Mouse (Mus musculus): ENCODE data around the gene Fbxl13.

The Fbxl13 gene

DNA sequence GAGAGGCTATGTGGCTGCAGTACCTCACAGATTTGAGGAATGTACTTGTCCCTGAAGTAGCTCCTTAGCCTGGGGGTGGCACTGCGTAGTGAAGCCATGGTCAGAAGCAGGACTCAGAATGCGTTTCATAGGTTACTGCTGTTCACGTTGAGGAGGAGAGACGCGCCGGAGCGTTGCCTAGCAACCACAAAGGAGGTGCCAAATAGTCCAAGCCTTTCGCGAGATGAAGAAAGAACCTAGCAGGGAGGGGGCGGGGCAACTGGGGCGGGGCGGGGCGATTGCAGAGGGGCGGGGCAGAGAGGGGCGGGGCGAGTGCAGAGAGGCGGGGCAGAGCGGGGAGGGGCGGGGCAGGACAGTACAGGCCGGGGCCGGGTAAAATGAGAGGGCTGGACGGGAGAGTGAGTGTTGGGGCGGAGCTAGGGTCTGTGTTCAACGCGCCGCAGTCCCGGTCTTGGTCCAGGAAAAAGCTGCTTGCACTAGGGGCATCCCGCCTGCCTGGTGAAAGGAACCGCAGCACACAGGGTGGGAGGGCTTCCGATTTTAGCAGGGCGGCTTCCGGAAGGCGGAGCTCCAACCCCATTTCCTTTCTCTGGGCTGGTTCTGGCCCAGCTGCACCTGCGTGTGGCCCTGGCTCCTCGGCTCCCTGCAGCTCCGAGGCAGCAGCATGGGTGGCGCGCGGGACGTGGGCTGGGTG, at the start of gene Fbxl13, which contains the start of gene Armc10:
Fbxl13 (minus strand) TSS at position 196 of the 694 bp plus-strand sequence.
Armc10 (plus strand) TSS at position 375 of the 694 bp plus-strand sequence.
- DNase-seq = peak; percentile 86

DNA sequence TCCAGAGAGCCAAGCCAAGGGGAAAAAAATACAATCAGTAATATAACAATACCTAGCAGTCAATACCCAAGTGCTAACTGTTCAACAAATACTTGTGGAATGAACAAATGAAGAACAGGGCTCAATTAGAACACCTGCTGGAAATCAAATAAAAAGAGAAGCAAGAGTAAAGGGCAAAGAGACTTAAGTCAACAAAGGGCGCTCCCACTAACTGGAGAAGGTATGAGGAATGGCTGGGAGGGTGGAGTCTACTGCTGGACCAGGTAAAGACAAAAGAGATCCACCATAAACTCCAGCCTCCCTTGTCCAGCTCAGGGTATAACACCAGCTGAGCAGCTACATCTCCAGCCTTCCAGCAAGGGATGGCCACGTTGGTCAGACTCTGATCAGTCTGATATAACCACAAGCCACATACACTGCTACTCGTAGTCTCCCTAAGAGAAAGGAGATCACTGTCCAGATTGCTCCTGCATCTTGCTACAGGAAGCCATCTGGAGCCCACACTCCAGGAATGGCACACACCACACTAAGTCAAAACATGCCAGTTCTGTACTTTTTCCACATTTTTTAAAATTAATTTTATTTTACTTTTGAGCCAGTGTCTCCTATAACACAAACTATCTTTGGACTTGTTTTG, 49.5 kb upstream of the Fbxl13 start:
- no peak for DNase-seq

DNA sequence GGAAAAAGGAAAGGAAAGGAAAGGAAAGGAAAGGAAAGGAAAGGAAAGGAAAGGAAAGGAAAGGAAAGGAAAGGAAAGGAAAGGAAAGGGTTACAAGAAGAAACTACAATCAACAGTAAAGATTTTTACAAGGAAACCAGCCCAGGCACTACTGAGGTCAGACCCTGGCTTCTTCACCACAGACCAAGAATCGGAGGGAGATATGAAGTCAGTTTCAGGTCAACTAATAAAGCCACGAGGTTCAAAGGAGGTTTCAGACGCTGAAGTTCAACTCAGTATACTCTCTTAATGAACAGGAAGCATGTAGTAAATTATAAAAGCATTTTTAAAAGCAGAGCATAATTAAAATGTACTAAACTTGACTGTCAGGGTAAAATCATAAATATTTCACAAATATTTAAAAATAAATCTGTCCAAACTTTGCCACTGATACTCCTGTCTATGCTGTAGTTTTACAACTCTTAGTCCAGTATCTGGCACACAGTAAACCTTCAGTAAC, 48.0 kb upstream of the Fbxl13 start:
- DNase-seq = no peak

DNA sequence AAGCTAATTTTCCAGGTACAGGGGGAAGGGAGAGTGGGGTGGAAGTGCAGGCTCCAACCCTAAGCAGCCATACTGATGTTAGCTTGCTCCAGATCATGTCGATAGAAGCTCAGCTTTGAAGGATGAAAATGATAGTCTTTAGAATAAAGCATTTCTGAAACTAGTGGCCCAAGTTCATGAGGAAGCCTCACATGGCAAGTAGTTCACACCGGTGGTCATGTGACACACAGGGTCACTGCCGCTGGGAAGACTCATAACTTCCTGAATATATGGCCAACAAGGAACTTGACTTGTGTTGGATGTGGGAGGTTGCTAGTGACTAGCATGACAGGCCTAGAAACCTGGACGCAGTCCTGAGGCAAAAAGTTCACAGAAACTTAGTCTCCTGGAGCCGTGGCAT, 46.8 kb upstream of the Fbxl13 start:
- DNase-seq = no peak

DNA sequence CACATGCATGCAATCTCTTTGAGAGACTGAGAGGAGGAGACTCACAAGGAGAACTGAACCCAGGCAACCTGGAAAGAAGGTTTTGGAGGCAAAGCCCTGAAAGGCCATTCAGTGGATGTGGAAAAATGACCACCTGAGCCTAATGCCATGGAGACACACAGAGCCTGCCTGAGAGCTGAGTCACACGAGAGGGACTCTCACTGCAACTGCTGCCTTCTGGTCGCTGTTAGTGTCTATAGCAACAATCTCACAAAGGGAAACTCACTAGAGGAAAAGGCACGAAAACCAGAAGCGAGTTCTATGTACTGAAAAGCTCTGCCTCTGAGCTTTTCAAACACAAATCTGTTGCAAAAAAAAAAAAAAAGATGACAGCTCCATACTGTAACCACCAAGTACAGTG, 41.6 kb upstream of the Fbxl13 start:
- DNase-seq = no peak

DNA sequence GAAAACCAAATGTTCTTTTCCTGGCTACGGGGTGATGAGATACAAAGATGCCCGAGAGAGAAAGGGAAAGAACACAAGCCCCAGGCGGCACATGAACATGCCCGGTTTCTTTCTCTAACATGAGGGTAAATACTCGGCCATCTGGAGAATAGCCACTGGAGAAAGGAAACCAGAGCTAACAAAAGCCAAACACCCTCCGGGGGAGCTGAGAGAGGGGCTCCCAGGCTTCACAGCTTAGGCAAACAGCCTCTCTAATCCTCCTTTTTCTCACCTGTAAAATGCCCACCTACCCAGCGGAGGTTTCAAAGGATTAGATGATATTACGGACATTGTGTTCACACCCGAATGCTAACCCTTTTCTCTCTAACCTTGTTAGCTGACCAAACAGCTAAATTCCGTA, 39.6 kb upstream of the Fbxl13 start:
- DNase-seq = no peak

DNA sequence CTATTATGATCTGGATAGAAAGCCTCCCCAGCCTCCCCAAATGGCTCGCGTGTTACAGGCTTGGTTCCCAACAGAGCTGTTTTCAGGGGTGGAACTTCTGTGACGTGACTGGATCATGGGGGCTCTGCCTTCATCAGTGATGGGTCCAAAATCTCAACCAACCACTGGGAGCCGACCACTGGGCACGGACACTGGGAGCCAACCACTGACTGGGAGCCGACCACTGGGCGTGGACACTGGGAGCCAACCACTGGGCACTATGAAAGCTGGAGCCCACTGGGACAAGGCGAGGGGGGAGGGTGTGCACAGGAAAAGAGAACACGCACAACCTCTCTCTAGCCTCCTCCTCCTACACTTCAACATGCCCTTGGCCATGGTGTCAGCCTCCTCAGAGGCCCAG, 38.4 kb upstream of the Fbxl13 start:
- no peak for DNase-seq

DNA sequence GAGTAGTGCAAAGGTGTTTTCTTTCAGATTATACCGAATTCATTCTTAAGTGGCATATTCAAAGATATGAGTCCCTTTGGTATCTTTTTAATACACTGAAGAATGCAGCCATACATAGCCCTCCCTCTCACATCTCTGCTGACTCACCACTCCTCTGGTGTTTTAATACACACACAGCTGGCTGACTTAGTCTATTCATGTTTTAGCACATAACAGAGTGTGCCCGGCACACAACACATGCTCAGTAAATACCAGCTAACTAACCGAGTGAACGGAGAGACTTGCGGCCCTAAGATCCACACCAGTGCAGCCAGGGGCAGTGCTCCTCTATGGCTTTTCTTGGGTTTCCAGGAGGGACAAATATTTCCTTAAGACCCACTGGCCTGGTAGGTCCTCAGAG, 35.5 kb upstream of the Fbxl13 start:
- no peak for DNase-seq

DNA sequence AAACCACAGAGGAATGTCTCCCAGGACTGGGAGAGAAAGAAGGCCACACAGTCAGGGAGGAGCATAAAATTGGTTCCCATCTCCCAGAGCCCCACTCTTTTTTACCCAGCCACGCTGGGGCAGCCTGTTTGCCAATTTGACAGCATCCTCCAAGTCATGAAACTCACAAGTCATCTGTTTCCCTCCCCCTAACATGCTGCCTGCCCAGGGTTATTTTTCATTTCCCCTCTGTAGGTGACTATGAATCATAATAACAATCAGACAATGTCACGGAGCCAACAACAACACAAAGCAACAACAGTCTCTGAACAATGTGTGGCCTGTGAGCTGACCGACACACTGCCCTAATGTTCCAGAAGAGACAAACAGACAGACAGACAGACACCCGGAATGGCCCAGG, 34.6 kb upstream of the Fbxl13 start:
- DNase-seq = no peak

DNA sequence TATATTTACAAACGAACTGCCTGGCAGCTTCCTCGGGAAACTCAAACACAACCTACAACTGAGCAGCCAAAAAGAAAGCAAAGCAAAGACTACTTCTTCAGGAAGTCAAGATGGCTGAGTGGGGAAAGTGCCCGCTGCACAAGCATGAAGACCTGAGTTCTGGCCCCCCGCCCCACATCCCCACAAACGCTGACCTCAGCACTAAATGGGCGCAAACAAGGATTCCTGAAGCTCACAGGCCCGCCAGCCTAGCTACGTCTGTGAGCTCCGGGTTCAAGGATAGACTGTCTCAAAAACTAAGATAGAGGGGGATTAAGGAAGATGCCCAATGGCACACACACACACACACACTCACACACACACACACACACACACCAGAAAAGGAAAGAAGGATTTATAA, 32.9 kb upstream of the Fbxl13 start:
- no peak for DNase-seq

DNA sequence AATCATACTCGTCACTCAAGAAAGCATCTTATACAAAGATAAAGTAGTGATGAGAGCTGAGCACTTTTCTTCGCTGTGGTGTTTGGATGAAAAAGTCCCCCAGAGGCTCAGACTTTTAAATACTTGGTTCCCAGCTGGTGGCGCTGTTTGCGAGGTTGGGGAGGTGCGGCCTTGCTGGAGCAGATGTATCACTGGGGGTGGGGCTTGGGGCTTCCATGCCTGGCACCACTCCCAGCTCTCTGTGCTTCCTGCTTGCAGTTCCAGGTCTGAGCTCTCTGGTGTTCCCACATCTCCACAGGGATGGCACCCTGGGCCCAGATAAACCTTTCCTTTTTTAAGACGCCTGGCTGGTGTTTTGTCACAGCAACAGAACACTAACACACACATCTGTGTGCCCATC, 32.5 kb upstream of the Fbxl13 start:
- DNase-seq = peak; percentile 38

DNA sequence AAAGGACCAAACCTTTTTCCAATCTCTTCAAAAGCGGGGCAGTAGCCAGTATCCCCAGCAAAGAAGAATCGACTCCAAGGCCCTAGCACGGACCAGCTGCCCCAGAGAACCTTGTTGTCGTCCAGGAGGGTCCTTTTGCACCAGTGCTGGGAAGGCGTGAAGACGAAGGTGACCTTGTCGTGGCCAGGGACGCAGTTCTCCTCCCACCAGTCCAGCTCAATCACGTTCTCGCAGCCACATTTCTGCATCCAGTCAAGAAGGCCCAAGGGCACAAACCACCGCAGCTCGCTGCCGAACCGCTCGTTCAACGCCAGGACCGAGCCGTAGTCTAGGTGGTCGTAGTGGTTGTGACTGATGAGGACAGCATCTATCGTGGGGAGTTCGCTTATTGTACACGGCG, 30.1 kb upstream of the Fbxl13 start:
- DNase-seq = no peak

DNA sequence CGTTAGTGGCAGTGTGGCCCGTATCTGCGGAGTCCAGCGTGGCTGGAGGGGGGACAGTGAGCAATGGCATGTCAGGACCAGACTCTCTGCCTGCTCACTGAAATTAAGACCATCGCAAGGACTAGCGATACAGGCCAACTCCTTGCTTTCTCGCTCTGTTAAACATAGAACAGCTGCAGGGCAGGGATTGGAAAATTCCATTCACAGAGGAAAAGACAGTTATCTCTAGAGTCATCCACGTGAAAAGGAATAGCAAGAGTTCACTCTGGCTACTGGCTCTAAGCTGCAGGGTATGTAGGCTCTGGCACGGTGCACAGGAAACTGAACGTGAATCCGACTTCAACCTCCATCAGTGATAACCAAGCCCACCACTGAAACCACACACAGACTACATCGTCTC, 29.6 kb upstream of the Fbxl13 start:
- DNase-seq = no peak

DNA sequence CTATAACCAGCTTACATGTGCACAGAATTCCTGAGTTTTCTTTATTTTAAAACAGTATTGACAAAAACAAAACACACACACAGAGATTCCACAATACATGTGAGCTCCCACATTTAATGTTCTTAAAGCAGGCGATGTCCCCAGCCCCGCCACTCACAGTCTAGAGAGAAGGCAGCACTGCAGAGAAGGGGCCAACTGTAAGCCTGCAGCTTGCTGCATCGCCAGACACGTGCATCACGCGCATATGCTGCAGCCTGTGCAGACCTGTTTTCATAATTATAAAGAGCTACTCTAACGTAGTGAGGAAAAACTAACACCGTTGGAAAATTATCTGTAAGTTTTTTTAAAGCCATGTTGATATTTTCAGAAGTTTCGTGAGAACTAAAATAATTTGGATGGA, 28.3 kb upstream of the Fbxl13 start:
- no peak for DNase-seq

DNA sequence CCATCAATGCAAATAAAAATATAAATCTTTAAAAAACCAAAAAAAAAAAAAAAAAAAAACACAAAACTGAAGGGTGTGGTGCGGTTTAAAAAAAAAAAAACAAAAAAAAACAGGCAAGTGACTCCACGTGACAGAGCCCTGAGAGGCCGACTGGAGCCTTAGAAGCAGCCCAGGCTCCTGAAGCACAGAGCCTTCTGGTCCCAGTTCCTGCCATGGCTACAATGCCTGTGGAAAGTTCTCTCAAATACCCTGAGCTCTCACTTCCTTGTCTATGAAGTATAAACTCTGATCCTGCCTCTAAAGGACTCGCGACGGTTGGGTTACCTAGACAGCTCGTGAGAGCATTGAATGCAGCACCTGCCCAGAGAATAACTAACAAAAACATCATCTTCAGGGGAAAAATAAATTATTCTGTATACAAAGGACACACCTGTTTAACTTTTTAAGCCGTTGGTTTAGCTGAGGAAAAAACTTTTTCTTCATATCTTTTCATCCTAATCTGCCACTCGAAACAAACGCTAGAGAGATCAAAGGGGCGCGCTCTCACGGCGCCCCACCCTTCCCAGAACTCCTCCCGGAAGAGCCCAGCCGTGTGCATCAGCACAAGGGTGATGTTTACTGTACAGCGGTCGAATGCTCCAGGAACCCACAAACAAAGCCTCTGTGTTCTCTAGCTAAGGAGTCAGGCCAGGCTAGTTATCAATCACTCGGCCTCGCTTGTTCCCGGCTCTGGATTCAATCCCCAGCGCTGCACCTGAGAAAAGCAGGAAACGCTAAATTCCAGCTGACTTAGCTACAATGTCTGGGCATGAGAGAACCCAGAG, 27.6 kb upstream of the Fbxl13 start:
- no peak for DNase-seq

DNA sequence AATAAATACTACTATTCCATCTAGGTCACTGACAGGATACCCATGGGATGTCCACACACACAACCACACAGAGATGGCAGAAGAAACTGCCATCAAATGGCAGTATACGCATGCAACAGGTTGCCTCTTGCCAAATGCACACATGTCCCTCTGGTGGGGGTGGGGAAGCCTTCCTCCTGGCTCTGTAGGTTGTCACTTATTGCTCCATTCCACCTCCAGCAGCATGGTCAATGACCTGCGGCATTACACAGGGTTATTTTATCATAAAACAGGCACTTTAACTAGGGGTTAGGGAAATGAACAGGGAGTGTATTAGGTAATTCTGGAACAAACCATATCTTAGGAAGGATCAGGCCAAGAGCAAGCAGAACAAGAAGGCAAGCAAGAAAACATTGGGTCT, 23.9 kb upstream of the Fbxl13 start:
- no peak for DNase-seq

DNA sequence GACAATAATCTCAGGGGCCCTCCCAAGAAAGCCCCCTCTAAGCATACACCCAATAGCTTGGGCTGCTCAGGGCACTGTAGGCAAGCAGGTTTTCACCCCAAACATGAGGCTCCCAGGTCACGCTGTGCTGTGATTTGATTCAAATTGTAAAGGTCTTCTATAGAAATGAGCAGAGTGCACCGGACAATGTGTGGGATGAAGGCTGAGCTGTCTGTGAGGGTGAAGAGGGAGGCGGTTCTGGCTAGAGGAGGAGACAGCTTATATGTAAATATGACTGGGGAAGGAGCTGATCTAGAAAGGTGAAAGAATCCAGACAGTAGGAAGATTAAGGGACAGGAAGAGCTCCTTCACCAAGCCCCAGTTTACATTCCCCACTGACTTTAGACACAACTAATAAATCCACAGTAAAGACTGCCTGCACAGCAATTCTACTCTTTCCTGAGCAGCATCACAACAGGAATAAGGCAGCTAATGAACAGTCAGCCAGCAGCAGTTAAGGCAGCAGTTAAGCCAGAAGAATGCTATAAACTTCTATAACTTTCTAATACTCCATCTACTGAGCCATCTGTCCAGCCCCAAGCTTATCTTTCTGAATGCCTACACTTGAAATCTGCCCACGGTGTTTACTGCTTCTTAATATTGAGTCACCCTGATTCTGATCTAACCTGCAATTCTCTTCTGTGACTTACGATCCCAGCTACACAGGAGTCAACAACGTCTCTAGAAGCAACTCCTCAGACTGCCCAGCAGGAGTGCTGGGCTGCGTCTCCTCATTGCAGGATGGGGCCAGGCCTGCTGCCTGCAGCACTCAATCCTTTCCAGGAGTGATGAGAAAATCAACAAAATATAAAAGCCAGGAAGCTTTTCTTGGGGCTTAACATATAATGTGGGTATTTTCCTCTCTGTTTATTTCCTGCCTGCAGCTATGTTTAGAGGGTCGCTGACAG, 22.0 kb upstream of the Fbxl13 start:
- no peak for DNase-seq

DNA sequence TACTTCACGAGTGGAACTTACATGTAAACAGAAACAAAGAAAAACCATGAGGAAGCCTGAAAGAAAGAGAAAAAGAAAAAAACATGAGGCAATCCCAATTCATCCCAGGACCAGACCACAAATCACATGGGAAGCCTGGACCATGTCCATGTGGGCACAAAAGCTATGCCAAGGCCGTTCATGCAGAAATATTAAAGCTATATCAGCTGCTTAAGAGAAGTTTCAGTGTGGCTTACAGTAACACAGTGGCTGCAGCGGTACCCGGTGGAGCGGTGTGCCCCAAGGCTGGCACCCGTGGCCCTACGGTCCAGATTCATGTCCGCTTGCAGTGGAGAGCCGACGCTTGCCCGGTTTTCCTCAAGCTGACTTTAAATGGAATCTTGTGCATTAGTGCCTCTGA, 17.6 kb upstream of the Fbxl13 start:
- no peak for DNase-seq

DNA sequence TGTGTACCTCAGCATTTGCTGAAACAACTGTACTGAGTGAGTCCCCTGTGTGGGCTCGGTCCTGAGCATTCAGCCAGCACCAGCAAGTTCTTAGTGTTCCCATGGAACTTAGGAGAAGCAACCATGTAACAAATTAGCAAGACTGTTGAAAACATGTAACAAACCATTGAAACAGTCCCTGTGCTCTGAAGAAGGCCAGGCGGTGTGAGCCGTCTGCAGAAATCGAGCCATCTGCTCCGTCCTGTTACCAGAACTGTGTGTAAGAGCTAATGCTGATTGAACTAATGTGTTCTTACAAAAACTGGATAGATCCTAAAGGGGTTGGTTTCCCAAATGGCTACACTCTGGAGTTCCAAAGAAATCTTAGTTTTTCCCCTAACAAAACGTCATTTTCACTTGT, 15.4 kb upstream of the Fbxl13 start:
- no peak for DNase-seq

DNA sequence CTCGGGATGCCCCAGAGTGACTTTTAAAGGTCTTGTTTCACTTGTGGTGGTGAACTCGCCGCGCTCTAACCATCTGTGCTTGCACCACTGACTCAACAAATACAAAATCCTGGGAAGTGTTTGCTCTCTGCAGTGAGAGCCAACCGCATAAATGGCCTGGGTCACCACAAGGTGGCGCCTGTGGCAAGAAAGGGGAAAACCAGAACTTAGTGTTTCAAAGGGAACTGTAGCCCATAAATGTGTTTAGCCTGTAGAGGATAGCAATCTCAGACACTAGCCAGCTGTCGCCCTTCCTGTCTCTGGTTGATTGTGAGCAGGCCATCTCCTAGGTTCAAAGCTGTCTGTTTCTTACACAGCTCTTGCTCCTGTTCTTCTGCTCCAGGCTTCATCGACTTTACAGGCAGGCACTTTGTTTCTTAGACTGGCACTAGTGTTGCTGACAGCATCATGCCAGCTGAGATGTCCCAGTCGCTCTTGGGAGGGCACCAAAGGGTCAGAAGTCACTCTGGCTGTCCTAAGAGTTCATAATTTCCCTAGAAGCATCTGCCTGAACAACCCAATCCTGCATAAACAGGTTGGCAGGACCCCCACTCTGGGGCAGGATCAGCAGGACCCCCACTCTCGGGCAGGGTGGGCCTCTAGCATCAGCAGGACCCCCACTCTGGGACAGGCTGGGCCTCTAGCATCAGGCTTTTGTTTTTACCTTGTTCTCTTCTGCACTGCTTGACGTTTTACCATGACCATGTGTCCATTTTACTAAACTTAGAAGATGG, 13.4 kb upstream of the Fbxl13 start:
- peak; percentile 81 for DNase-seq

DNA sequence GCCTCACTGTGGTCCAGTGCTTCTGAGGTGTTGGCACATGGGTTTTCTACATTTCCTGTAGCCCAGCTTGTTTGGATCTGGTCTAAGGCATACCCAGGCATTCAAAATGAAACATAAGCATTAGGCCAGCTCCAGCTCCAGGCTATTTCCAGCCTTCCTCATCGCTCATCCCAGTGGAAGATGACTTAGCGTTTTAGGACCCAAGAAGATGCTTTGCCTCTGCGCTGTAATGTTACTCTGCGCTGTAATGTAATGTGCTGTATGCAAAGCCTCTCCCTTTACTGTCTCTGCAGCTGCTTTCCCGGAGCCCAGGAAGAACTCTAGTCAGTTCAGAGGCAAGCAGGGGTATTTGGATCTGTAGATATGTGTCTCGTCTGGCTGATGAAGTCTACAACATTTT, 12.6 kb upstream of the Fbxl13 start:
- no peak for DNase-seq

DNA sequence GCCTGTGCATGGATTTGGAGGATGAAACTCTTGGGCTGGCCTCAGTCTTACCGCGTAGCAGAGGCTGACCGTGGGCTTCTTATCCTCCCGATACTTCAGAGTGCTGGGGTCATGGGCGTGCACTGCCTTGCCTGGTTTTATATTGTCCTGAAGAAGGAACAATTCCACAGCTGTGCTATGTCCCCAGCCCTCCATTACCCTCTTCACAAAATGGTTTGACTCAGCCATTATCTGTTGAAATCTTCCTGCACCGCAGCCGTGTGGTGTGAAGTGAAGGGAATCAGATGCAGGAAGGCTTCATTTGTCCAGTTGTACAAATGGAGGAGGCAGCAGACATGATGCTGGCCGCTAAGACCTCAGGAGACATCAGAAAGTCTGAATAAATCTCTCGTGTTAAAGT, 11.5 kb upstream of the Fbxl13 start:
- DNase-seq = no peak
